Mouse (Mus musculus): ENCODE data around the gene Mbd3.

Mbd3 gene

DNA sequence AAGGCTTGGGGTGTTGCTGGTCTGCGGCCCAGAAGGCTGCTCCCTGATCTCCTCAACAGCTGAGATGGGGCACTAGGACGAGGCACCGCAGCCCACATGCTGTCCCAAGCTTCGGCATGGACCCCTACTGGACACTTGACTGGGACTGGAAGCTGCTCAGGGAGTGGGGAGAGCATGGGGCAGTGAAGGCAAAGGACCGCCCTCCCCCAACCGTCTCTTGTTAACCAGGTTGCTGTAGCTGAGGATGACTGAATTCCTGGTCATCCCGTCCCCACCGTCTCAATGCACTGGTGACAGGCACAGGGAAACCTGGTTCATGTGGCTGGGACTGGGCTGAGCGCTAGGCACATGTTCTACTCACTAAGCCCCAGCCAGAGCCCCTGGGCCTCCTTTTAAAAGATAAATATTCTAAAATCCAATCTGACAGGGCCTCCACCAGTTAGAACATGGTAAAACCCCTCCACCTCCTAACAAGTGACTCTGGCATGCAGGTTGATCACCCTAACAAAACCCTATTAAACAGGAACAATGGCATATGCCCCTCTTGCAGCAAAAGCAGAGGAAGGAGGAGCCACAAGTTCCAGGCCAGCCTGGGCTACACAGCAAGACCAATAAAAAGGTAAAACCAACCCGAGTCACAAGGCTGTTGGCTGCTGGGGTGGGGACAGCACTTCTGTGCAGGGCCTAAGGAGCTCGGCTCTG lies 2.4 kb downstream of the Mbd3 start:
- DNase-seq (ENCODE audit: low spot score in 2 of 2), result no peak

DNA sequence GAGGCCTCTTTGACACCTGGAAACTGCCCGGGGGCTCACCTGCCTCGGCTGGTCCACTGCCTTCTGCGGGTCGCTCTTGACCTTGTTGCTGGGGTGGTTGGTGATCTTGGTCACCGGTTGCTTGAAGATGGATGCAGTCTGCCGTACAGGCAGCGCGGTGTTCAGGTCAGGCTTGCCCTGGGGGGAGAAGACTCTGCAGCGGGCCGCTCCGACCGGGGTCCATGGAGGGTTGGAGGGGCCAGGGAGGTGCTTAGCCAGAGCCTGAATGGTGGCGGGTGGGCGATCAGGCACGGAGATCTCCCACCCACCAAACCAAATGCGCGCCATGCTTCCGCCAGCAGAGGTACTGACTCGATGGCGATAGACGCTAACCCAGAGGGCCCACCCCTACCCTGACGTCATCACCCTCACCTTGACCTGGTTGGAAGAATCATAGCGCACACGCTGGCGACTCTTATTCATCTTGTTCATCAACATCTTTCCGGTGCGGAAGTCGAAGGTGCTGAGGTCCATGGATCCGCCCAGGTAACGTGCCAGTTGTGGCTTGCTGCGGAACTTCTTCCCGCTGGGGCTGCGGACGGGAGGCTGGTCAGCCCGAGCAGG lies 4.2 kb downstream of the Mbd3 start:
- DNase-seq (ENCODE audit: low spot score in 2 of 2), result no peak

DNA sequence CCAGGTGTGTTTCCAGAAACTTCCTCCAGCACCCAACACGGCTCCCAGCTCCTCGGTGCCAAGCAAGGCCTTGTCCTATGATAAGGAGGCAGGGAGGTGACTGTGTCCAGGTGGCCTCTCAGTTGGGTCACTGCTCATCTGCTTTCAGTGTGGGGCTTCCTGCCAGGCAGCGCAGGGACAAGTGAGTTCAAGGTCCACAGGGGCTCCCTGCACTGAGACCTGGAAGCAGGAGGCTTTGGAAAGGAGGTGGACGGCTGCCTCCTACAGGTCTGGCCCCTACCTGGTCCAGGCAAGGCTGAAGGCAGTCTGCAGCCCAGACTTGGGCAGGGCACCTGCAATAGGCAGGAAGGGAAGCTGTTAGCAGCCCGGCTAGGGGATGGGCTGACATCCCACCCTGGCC lies 6.7 kb downstream of the Mbd3 start:
- DNase-seq (ENCODE audit: low spot score in 2 of 2), result no peak

- no peak for DNase-seq (ENCODE audit: low spot score in 2 of 2)
Measured at GRCm38 (mm10) chr10:80390697-80391096, 8.7 kb downstream of the Mbd3 start.

- DNase-seq (ENCODE audit: low spot score in 2 of 2), result no peak
Measured at GRCm38 (mm10) chr10:80389185-80389708, 10.1 kb downstream of the Mbd3 start.

DNA sequence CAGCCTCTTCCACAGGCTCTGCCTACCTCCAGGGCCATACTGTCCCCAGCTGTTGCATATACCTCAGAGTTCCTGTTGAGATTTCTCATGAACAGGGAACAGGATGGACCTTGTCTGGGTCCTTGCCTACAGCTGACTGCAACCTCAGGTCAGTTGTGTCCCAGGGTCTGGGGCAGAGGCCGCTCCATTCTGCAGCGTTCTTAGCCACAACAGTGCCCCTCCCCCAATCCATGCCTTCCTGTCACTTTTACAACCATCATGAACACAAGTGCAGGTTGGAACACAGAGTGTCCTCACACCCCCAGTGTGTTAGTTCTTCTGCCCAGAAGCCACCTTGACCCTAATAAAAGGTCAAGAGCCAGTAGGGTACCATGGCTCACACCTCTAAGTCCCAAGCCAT lies 10.6 kb downstream of the Mbd3 start:
- no peak for DNase-seq (ENCODE audit: low spot score in 2 of 2)

DNA sequence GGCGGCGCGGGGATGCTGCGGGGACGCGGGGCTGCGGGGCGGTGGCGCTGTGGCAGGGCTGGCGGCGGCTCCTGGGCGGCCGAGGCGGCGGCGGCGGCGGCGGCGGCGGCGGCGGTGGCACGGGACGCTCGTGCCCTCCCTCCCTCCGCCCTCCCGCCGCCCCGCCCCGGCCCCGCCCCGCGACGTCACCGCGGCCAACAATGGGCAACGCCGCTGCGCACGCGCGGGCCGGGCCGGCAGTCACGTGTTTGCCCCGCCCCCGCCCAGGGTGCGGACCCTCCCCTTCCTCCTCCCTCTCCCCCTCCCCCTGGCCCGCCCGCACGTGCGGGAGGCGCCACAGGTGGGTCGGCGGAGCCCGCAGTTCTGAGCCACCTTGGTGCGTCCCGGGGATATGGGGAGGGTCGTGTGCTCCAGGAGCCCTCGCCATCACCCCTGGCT lies 11.8 kb downstream of the Mbd3 start, which contains the start of gene Mex3d:
Gene Mex3d (minus strand): TSS at position 138 of the 438 bp plus-strand sequence.
- DNase-seq (ENCODE audit: low spot score in 2 of 2), result peak; percentile 65 to 78

- DNase-seq (ENCODE audit: low spot score in 2 of 2), result no peak
Measured at GRCm38 (mm10) chr10:80386735-80387471, 12.4 kb downstream of the Mbd3 start.

- DNase-seq (ENCODE audit: low spot score in 2 of 2), result no peak
Measured at GRCm38 (mm10) chr10:80385811-80386734, 13.3 kb downstream of the Mbd3 start.

GRCm38 (mm10) chr10:80385310-80385709 lies 14.0 kb downstream of the Mbd3 start:
- DNase-seq (ENCODE audit: low spot score in 2 of 2), result no peak

DNA sequence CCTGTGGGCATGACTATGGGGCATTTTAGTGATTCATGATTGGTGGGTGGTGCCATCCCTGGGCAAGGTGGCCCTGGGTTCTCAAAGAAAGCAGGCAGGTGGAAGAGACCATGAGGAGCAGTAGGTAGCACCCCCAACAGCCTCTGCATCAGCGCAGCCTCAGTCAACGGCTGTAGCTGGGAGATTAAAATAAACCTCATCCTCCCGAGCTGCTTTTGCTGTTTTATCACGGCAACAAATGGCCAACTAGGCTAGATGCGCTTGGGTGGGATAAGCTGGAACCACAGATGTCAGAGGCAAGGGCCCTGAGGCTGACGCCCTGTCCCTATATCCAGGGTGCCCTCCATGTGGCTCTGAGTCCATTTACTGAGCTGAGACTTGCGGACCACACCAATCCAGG lies 14.6 kb downstream of the Mbd3 start:
- no peak for DNase-seq (ENCODE audit: low spot score in 2 of 2)

GRCm38 (mm10) chr10:80384115-80384639 lies 15.2 kb downstream of the Mbd3 start:
- DNase-seq (ENCODE audit: low spot score in 2 of 2), result no peak

- DNase-seq (ENCODE audit: low spot score in 2 of 2), result no peak
Measured at GRCm38 (mm10) chr10:80383431-80383830, 15.9 kb downstream of the Mbd3 start.

DNA sequence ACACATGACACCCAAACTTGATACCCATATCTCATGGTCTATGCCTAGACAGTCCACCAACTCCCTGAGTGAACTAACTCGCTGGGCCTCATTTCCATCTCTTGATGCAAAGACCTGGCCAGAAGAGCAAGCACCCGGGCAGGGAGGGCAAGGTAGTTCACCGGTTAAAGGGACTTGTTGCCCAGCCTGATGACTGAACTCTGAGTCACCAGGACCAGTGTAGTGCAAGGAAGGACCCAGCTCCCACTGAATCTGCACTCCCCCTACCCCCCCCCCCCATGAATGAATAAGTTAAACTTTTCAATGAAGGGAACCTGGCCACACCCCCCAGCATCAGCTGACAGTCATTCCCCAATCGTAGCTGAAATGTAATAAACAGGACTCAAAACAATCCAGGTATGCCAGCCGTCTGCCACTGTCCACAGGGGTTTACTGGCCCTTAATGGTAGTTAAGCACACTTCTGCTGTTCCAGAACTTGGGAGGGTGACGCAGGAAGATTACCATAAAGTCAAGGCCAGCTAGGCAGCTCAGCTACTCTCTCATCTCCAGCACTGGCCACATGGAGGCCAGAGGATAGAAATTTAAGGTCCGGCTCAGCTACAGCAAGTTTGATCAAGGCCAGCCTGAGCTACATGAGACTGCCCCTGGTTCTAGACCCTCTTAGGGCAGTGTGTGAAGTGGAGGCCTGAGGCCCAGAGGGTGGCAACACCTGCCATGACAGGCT lies 16.5 kb downstream of the Mbd3 start:
- no peak for DNase-seq (ENCODE audit: low spot score in 2 of 2)

- DNase-seq (ENCODE audit: low spot score in 2 of 2), result no peak
Measured at GRCm38 (mm10) chr10:80377716-80378115, 21.6 kb downstream of the Mbd3 start.

- peak; percentile 86 to 89 for DNase-seq (ENCODE audit: low spot score in 2 of 2)
Measured at GRCm38 (mm10) chr10:80376160-80376559, 23.2 kb downstream of the Mbd3 start.

DNA sequence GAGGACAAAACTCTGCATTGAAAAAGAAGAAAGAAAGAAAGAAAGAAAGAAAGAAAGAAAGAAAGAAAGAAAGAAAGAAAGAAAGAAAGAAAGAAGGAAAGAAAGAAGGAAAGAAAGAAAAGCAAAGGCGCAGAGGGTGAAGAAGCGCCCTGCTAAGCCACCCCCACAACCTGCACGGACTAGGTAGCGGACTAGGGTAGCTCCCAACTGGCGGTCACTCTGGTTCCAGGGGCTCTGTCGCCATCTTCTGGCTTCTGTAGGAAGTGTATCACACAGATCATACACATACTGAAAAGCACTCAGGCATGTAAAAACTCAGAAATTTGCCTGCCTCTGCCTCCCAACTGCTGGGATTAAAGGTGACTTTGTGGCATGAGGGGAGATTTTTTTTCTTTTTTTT lies 25.3 kb downstream of the Mbd3 start:
- DNase-seq (ENCODE audit: low spot score in 2 of 2), result peak; percentile 65 to 73

- no peak for DNase-seq (ENCODE audit: low spot score in 2 of 2)
Measured at GRCm38 (mm10) chr10:80372706-80373105, 26.6 kb downstream of the Mbd3 start.

DNA sequence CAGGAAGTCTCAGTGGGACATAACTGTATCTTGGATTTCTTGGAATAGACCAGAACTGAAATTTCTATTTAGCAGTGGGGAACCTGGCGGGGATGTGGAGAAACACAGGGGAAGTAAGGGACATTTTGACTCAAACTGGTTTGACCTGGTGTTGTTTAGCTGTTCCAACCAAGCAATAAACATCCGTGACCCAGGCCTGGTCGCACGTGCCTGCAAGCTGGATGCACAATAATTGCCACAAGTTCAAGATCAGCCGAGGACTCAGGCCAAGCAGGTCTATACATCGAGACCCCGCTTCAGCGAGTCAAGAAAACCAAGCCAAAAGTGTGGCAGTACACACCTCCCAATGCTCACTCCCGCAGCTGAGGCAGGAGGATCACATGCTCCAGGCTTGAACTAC lies 27.4 kb downstream of the Mbd3 start:
- DNase-seq (ENCODE audit: low spot score in 2 of 2), result no peak

- no peak for DNase-seq (ENCODE audit: low spot score in 2 of 2)
Measured at GRCm38 (mm10) chr10:80371411-80371966, 27.9 kb downstream of the Mbd3 start.
